Mouse (Mus musculus) Patski (cell line): ENCODE data around the gene Ppox. TPM values are rescaled to one million over a fixed set of nuclear protein-coding genes. Genes with fewer than 3 reads are reported as not detected.
"Not testable (repeated sequence)": the region's sequence is repeated elsewhere in the genome, so short reads cannot be mapped to it uniquely, and the experiment has no call there.

Experiments used
- ATAC-seq: fragments of 100-300 bp; one replicate; pipeline ENCODE4 v1.8.0; 2021
- CTCF ChIA-PET: fragments of 350-600 bp; sonication (Branson Sonifier 250); formaldehyde crosslinking; loops from one replicate; lab custom pipeline; 2022; ENCODE audit warnings: inconsistent platforms; lab: Charles Lee
- POLR2A ChIA-PET: fragments of 350-600 bp; sonication (Branson Sonifier 250); formaldehyde crosslinking; loops from one replicate; lab custom pipeline; 2022; ENCODE audit warnings: antibody characterized with exemption, inconsistent platforms; lab: Charles Lee
- DNase-seq: peaks from one replicate; pipeline ENCODE4 v3.0.0-alpha.2; 2011; ENCODE audit warnings: low read depth, low spot score
- H3K27me3 ChIP-seq: fragments of 371-371 bp; one replicate; pipeline ENCODE4 v1.5.1; 2021
- CTCF ChIP-seq: fragments of 100-300 bp; IDR thresholded peaks from one replicate; pipeline ENCODE4 v1.5.1; 2021
- in situ Hi-C: fragments of 300-500 bp; cut with MboI; formaldehyde crosslinking; loops from 3 replicates; pipeline ENCODE4 v1.11.1; 2018; ENCODE audit warnings: low pct_unique_long_range_greater_than_20kb, mixed read lengths
- polyA plus RNA-seq: library from polyadenylated mRNA; unstranded; gene quantifications from one replicate; pipeline ENCODE4 v1.2.3, GENCODE M21; 2021

Ppox gene
- polyA plus RNA-seq, 1 experiment from 2014 or later, result 41.9 TPM

- DNase-seq (no peak), ATAC-seq (no peak)
- no peak for TF ChIP-seq CTCF
- in situ Hi-C loops, result loop anchor here (5.0 kb wide), 1 partner anchor 37 kb away; no protein-coding TSS in a partner anchor
- CTCF ChIA-PET, result interaction anchor here (1.7 to 1.9 kb wide), 2 partner anchors 11 to 38 kb away, joined by 7 to 8 read pairs; no protein-coding TSS in a partner anchor
- H3K27me3 ChIP-seq, result no peaks in the 10 kb centered on the region
- POLR2A ChIA-PET, result no interaction called here
Observed at GRCm38 (mm10) chr1:171320151-171320550, 39.2 kb upstream of the Ppox start.

- ChIA-PET POLR2A (no interaction called here), CTCF (interaction anchor here (1.7 to 1.9 kb wide), 2 partner anchors 11 to 38 kb away, joined by 7 to 8 read pairs; no protein-coding TSS in a partner anchor)
- no peak for ATAC-seq
- in situ Hi-C loops, result loop anchor here (5.0 kb wide), 1 partner anchor 38 kb away; no protein-coding TSS in a partner anchor
- no peak for TF ChIP-seq CTCF
- DNase-seq, result no peak
- no peaks in the 10 kb centered on the region for H3K27me3 ChIP-seq
Observed at GRCm38 (mm10) chr1:171319748-171320147, 38.8 kb upstream of the Ppox start.

GRCm38 (mm10) chr1:171309321-171309720 lies 28.3 kb upstream of the Ppox start:
- H3K27me3 ChIP-seq, result no peaks in the 10 kb centered on the region
- ATAC-seq, result no peak
- in situ Hi-C loops, result no loop called here
- TF ChIP-seq CTCF, result no peak
- no peak for DNase-seq
- ChIA-PET CTCF (interaction anchor here (1.5 to 1.8 kb wide), 3 partner anchors 11 to 49 kb away, joined by 3 to 8 read pairs (median 3); partner anchors contain the start of gene Ufc1), POLR2A (interaction anchor here (2.0 kb wide), 1 partner anchor 15 kb away, joined by 4 read pairs; no protein-coding TSS in a partner anchor)

- TF ChIP-seq CTCF, result peak; percentile 8
- CTCF ChIA-PET, POLR2A ChIA-PET: not testable (repeated sequence)
Observed at GRCm38 (mm10) chr1:171306157-171306556, 25.2 kb upstream of the Ppox start.

DNA sequence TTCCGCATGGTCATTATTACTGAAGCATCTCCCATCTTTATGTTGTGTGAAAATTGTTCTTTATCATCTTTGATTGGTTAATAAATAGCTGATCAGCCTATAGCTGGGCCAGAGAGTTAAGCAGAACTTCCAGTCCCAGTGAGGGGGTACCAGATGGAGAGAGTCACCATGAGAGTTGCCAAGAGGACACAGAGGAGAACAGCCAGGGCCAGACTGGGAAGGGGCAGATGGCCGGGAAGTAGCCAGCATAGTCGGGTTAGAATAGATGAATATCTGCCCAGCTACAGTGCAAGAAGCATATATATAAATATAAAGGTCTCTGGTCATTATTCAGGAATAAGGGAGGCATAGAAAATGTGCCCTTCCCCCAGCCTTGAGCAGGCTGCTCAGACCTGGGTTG lies 17.2 kb upstream of the Ppox start:
- ChIA-PET POLR2A (no interaction called here), CTCF (no interaction called here)
- no peaks in the 10 kb centered on the region for H3K27me3 ChIP-seq
- in situ Hi-C loops, result no loop called here
- DNase-seq (no peak), ATAC-seq (no peak)
- TF ChIP-seq CTCF, result no peak

More at GRCm38 (mm10) chr1:171306157-171306556, 25.2 kb upstream of the Ppox start:
- H3K27me3 ChIP-seq, in situ Hi-C loops, ATAC-seq, DNase-seq: not testable (repeated sequence)

- CTCF ChIA-PET, result interaction anchor here (1.0 to 1.3 kb wide), 3 partner anchors 14 to 115 kb away, joined by 3 read pairs; partner anchors contain the start of gene Ppox
- POLR2A ChIA-PET, result no interaction called here
- H3K27me3 ChIP-seq, result no peaks in the 10 kb centered on the region
- ATAC-seq (peak; percentile 17), DNase-seq (no peak)
- in situ Hi-C loops, result no loop called here
- TF ChIP-seq CTCF, result no peak
Observed at GRCm38 (mm10) chr1:171295063-171295402, 14.0 kb upstream of the Ppox start.

DNA sequence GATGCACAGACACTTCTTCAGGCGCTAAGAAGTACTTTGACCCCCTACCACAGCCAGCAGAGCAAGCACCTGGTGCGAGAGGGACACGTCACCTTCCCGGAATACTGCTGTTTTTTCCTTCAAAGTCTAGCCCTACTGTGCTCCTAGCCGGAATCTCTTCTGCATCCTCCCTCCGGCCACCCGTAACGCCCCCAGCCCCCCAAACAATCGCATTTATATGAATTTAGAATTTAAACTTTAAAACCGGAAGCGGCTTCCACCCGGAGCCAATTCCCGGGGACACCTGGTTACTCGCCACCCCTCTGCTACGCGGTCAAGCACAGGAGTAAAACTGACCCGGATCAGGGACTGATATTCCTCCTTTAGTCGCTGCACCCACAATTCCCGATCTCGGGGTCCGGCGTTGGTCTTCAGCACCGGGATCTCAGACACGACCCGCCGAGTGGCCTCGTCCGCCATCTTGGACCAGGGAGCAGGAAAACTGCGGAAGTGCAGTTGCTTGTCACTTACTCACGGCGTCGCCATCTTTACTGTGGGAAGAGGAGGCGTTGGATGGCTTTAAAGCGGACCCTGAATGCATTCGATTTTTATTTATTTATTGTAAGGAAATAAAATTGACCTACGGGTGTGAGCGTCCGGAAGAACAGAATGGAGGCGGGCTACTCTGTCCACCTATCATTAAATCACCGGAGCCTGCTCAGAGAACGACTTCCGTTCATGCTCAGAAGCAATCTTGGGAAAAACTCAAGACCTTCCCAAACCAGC lies 13.5 kb upstream of the Ppox start, which contains the start of gene Ufc1:
Gene Ufc1, minus strand, starts transcription at position 727 of the 765 bp plus-strand sequence.
- ATAC-seq (peak; percentile 70), DNase-seq (peak; percentile 56)
- POLR2A ChIA-PET, result interaction anchor here (1.2 kb wide), 1 partner anchor 14 kb away, joined by 4 read pairs; no protein-coding TSS in a partner anchor
- in situ Hi-C loops, result no loop called here
- H3K27me3 ChIP-seq, result no peaks in the 10 kb centered on the region
- CTCF ChIA-PET, result interaction anchor here (1.0 to 2.3 kb wide), 4 partner anchors 13 to 25 kb away, joined by 3 to 5 read pairs (median 4); partner anchors contain the start of genes B4galt3 and Ppox
- no peak for TF ChIP-seq CTCF

DNA sequence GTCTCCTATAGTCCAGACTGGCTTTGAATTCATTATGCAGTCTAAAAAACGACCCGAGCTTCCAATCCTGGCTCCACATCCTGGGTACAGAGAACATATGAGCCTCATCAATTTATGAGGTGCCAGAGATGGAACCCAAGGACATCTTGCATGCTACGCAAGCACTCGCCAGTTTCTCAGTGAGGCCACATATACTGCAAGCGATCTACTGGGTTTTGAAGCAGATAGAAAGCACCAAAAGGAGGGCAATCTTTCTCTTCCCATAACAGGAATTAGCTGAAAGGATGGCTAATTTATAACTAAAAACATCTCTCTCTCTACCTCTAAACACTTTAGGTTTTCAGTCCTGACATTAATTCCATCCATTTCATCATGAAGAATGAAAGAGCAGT lies 12.9 kb upstream of the Ppox start:
- ChIA-PET POLR2A (interaction anchor here (1.2 kb wide), 1 partner anchor 14 kb away, joined by 4 read pairs; no protein-coding TSS in a partner anchor), CTCF (interaction anchor here (1.3 to 2.3 kb wide), 3 partner anchors 12 to 183 kb away, joined by 3 to 5 read pairs (median 5); partner anchors contain the start of genes B4galt3 and Ppox)
- DNase-seq, result no peak
- ATAC-seq, result no peak
- in situ Hi-C loops, result no loop called here
- no peaks in the 10 kb centered on the region for H3K27me3 ChIP-seq
- no peak for TF ChIP-seq CTCF

DNA sequence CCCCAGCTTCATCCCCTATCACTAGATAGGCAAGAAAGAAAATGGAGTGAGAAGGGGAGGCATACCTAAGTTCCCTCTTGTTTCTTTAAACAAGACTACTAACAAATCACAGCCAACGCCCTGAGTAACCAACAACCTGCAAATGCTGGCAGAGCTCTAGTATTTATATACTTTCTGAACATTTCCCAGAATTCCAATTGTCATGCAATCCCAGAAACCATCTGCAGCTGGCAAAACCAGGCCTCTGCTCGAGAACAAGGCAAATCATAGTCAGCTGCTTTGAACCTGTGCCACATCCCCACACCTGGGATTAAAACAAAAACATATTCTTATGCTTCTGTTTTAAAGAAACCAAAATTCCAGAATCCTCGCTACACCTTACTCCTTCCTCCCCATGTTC lies 12.4 kb upstream of the Ppox start:
- ChIA-PET CTCF (interaction anchor here (0.9 to 2.3 kb wide), 4 partner anchors 12 to 398 kb away, joined by 3 to 5 read pairs (median 4); partner anchors contain the start of genes B4galt3 and Ppox), POLR2A (interaction anchor here (1.2 kb wide), 1 partner anchor 15 kb away, joined by 4 read pairs; no protein-coding TSS in a partner anchor)
- in situ Hi-C loops, result no loop called here
- no peak for TF ChIP-seq CTCF
- no peak for DNase-seq
- ATAC-seq, result no peak
- H3K27me3 ChIP-seq, result no peaks in the 10 kb centered on the region

GRCm38 (mm10) chr1:171288328-171288727 lies 7.3 kb upstream of the Ppox start:
- DNase-seq (no peak), ATAC-seq (no peak)
- ChIA-PET CTCF (interaction anchor here (1.1 to 1.2 kb wide), 2 partner anchors 66 to 71 kb away, joined by 3 read pairs; partner anchors contain the start of gene Tomm40l), POLR2A (interaction anchor here (1.1 to 2.5 kb wide), 2 partner anchors 17 to 61 kb away, joined by 3 to 13 read pairs; no protein-coding TSS in a partner anchor)
- TF ChIP-seq CTCF, result no peak
- no peaks in the 10 kb centered on the region for H3K27me3 ChIP-seq
- in situ Hi-C loops, result no loop called here
